Mouse (Mus musculus) embryonic fibroblast, embryonic 13.5 days (primary cell): ENCODE results near the gene Mtmr1.

Source experiments
- CTCF ChIP-seq: IDR thresholded peaks from 2 replicates; pipeline ENCODE4 v1.5.1; 2011; ENCODE audit warnings: mild to moderate bottlenecking, control low read depth, low read length, moderate library complexity, borderline replicate concordance; ENCODE audit not compliant: insufficient read depth
- POLR2A ChIP-seq: IDR thresholded peaks from 2 replicates; pipeline ENCODE4 v1.6.1; 2011; ENCODE audit warnings: low read depth, mild to moderate bottlenecking, control low read depth, low read length, moderate library complexity

DNA sequence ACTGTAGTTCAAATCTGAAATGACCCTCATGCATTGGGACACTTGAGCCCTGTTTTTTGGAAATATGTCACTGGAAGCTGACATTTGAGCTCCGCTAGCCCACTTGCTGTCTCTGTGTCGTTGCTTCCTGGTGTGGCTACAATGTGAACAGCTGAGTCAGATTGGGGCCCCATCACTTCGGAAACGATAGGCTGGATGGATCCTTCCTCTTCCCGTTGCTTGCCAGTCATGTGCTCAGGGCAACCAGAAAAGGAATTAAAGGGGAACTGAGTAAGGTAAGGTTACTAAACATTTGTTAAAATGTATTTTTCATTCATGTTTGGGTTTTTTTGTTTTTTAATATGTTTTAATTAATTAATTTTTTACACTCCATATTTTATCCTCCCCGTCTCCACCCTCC is 74.9 kb downstream of the Mtmr1 start:
- TF ChIP-seq POLR2A, result no peak
- no peak for TF ChIP-seq CTCF
